ENCODE assay signal across 9 mouse cellular contexts in the genomic region with DNA sequence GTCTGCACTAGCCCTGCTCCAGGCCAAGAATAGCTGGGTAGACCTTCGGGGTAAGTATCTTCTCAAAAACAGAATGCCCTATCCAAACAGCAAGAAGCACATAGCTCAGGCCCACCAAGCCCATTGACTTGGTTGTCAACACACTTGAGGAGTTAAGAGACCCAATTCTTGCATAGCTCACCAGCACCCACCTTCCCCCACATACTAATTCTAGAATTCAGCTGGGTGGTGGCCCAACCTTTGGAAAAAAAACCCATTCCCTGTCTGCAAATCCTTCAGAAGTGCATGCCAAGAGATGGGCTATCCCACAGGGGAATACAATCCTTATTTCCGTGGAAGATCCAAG. TPM values are rescaled to one million over a fixed set of nuclear protein-coding genes. Genes with fewer than 3 reads are reported as not detected.
A peak's percentile ranks its signal among the peaks of the same experiment; 100 is the strongest.
DNase-seq lines count a peak whose midpoint lies in the region; ATAC-seq and TF ChIP-seq lines count a peak whose summit lies in the region.
"Had no signal": no experiment of that assay in that cellular context is flagged by ENCODE, and none has a peak within 500 bp of the region (broad histone marks: within the 10 kb centered on the region; RNA-seq: fewer than 3 reads in every experiment).

No protein-coding gene starts in this region.

- no peak for TF ChIP-seq POLR2A in embryonic fibroblast, embryonic 13.5 days (IDR thresholded peaks at IDR 0.05; ENCODE audit: low read depth, low read length)

- peaks cover 8% of the 10 kb centered on the region for H3K4me1 ChIP-seq in embryonic fibroblast, embryonic 13.5 days (ENCODE audit: control insufficient read depth, insufficient read depth, low read length)
- H3K4me1 ChIP-seq in intestine, embryonic 15.5 days (replicated peaks), result no peaks in the 10 kb centered on the region
- H3K4me1 ChIP-seq in neural tube, embryonic 12.5 days, result 0 out of 2 replicates have a peak, but pooled peaks cover 8% of the 10 kb centered on the region

- peak overlapping the region; percentile 89 for H3K4me3 ChIP-seq in layer of hippocampus, adult 2 months
- peak overlapping the region; percentile 16 for H3K4me3 ChIP-seq in embryonic fibroblast, embryonic 13.5 days (ENCODE audit: insufficient read depth, low read length)
- H3K4me3 ChIP-seq in intestine, embryonic 15.5 days (replicated peaks), result peak overlapping the region; percentile 66
- H3K4me3 ChIP-seq in neural tube, embryonic 12.5 days, result peak overlapping the region; percentile 67

- peak overlapping the region; percentile 98 for H3K4me2 ChIP-seq in intestine, embryonic 15.5 days (replicated peaks)
- peak overlapping the region; percentile 100 for H3K4me2 ChIP-seq in neural tube, embryonic 12.5 days (replicated peaks)

- TF ChIP-seq CTCF in layer of hippocampus, adult 2 months (conservative IDR thresholded peaks at IDR 0.05), result no peak
- TF ChIP-seq CTCF in embryonic fibroblast, embryonic 13.5 days (IDR thresholded peaks at IDR 0.05; ENCODE audit: borderline replicate concordance, insufficient read depth, low read length), result no peak

- 41% methylated on average over 2 of the region's 2 CpGs for WGBS in intestine, embryonic 15.5 days
- 48% methylated on average over 2 of the region's 2 CpGs for WGBS in neural tube, embryonic 12.5 days

- peak overlapping the region; percentile 97 for H3K27ac ChIP-seq in layer of hippocampus, adult 2 months
- no peak overlapping the region for H3K27ac ChIP-seq in embryonic fibroblast, embryonic 13.5 days (ENCODE audit: insufficient read depth, low read length)
- no peak overlapping the region for H3K27ac ChIP-seq in intestine, embryonic 15.5 days
- H3K27ac ChIP-seq in neural tube, embryonic 12.5 days, result no peak overlapping the region

- H3K36me3 ChIP-seq in intestine, embryonic 15.5 days, result no peaks in the 10 kb centered on the region
- H3K36me3 ChIP-seq in neural tube, embryonic 12.5 days, result no peaks in the 10 kb centered on the region

- H3K27me3 ChIP-seq in intestine, embryonic 15.5 days (replicated peaks), result peaks cover 16% of the 10 kb centered on the region
- H3K27me3 ChIP-seq in neural tube, embryonic 12.5 days (replicated peaks), result peaks cover 27% of the 10 kb centered on the region

- ATAC-seq in intestine, embryonic 15.5 days, result no peak
- no peak for ATAC-seq in neural tube, embryonic 12.5 days (ENCODE audit: low FRiP score, low read depth)

- H3K9ac ChIP-seq in intestine, embryonic 15.5 days, result no peak overlapping the region
- H3K9ac ChIP-seq in neural tube, embryonic 12.5 days, result no peak overlapping the region

- no peak for DNase-seq in layer of hippocampus, adult 2 months (ENCODE audit: low spot score in 2 of 2)
- DNase-seq in layer of hippocampus, adult 8-10 months (ENCODE audit: low spot score in 2 of 2), result no peak
- DNase-seq in right cerebral cortex, postnatal 25 days, result no peak
- no peak for DNase-seq in layer of hippocampus, adult 18-20 months (ENCODE audit: low spot score in 2 of 2)
- DNase-seq in adrenal gland, postnatal 10 days, result no peak

- H3K9me3 ChIP-seq in intestine, embryonic 15.5 days, result no peaks in the 10 kb centered on the region
- H3K9me3 ChIP-seq in neural tube, embryonic 12.5 days, result no peaks in the 10 kb centered on the region

RNA-seq across cellular contexts. Expression of a gene that starts 26.7 kb away (rescaled TPM):
- total RNA-seq in layer of hippocampus, adult 2 months (2021), result 100 to 1,000 TPM; 114 to 120 TPM
- 100 to 1,000 TPM in 2 of 4 experiments, 10 to 100 TPM in 2; 90.4 to 105 (median 99.5) TPM for total RNA-seq in layer of hippocampus, adult 8-10 months (2022)
- 21.7 and 44.1 TPM in 2 replicates for polyA plus RNA-seq in embryonic fibroblast, embryonic 13.5 days (2011; ENCODE audit: insufficient read length, low read depth, missing spikeins)
- polyA plus RNA-seq in intestine, embryonic 15.5 days (2015; fragmentation: Nextera tagmentation; extraction: Ambion mirVana), result 9.5 and 10.3 TPM in 2 replicates
- polyA plus RNA-seq in neural tube, embryonic 12.5 days (2016; fragmentation: Nextera tagmentation; extraction: Ambion mirVana), result 5.3 and 5.4 TPM in 2 replicates
- 100 to 1,000 TPM; 105 to 109 TPM for total RNA-seq in layer of hippocampus, adult 18-20 months (2021)
- total RNA-seq in adrenal gland, postnatal 10 days (2021), result 10 to 100 TPM; 72.0 to 77.5 TPM
- total RNA-seq: hematopoietic stem cell, adult 5-6 weeks had no signal

Comparison
In these comparisons a context has a peak if more than half of its experiments do, and no peak if none do; other contexts are left out.
1. H3K4me3 ChIP-seq: peak in every context shown above with its lines; median percentile 89 in layer of hippocampus, adult 2 months; 67 in neural tube, embryonic 12.5 days; 66 in intestine, embryonic 15.5 days; 16 in embryonic fibroblast, embryonic 13.5 days.